Mouse (Mus musculus): ENCODE measurements at regions not wholly inside any gene's neighbourhood (a gene's known extent, or its start where the extent isn't known, plus 50 kb on each side); places are given as distances from the start of the nearest gene placed in this dataset.

DNA sequence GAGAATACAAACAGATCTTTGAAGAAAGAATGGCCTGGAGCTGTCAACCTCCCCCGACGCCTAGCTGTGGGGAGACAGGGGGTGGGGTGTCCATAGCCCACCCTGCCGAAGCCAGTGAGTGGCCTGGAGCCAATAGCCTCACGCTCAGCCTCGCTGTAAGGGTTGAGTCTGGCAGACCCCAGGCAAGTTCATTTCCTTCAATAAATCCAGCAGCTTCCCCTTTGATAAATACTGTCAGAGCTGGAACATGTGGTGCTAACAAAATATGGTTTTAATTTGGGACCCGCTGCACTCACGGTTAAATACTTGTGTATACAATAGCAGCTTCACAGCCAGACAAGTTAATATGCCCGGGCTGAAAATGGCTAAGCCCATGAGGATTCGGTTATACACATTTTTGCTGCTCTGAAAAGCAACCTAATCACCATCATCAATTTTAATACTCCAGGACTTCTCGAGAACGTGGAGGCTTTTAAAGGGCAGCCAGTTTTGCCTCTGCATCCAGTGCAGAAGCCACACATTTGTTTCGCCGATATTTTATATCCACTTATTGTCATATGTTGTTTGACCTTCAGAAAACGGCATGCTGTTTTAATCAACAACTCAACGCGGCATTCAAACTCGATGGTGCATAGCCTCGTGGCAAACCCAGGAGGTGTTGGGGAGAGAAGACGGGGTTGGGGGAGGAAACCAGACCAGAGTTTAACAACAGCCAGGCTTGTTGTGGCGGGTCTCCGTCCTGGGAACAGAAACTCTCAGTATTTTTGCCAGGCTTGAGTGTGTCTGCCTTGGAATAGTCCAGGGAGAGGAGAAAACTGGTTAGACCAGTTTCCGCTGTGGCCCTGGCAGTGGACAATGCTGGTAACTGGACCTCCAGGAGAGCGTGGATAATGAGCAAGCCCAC is 144.9 kb downstream of the Cd24a start:
- Histone ChIP-seq H3K36me3 (no peaks in the 10 kb centered on the region), H3K9me3 (replicated peaks) (no peaks in the 10 kb centered on the region), H3K4me1 (peaks cover 36% of the 10 kb centered on the region), H3K27ac (peak overlapping the region; percentile 84), H3K9ac (peak overlapping the region; percentile 24; the same call in 1 of the 2 replicates), H3K27me3 (no peaks in the 10 kb centered on the region), H3K4me3 (replicated peaks) (peak overlapping the region; percentile 32), H3K4me2 (peak overlapping the region; percentile 63)
- WGBS: 3% methylated on average over 23 of the region's 23 CpGs
- ATAC-seq (replicated peaks; ENCODE audit: low FRiP score): peak; percentile 82

GRCm38 (mm10) chr10:43723615-43723937 is 145.5 kb downstream of the Cd24a start:
- ATAC-seq (replicated peaks; ENCODE audit: low FRiP score): 0 out of 2 replicates have a peak, but pooled peaks have one; percentile 22
- Histone ChIP-seq H3K4me2 (peak overlapping the region; percentile 63), H3K4me3 (replicated peaks) (peak overlapping the region; percentile 32), H3K27me3 (no peaks in the 10 kb centered on the region), H3K9me3 (replicated peaks) (no peaks in the 10 kb centered on the region), H3K36me3 (no peaks in the 10 kb centered on the region), H3K27ac (peak overlapping the region; percentile 84), H3K9ac (peak overlapping the region; percentile 24; the same call in 1 of the 2 replicates), H3K4me1 (peaks cover 36% of the 10 kb centered on the region)
- 1% methylated on average over 12 of the region's 12 CpGs for WGBS

- Histone ChIP-seq H3K4me1 (peaks cover 19% of the 10 kb centered on the region), H3K4me2 (no peak overlapping the region), H3K27me3 (no peaks in the 10 kb centered on the region), H3K4me3 (replicated peaks) (no peak overlapping the region), H3K9me3 (replicated peaks) (no peaks in the 10 kb centered on the region), H3K27ac (no peak overlapping the region), H3K36me3 (no peaks in the 10 kb centered on the region), H3K9ac (no peak overlapping the region)
- no peak for ATAC-seq (replicated peaks; ENCODE audit: low FRiP score)
- 77% methylated on average over 6 of the region's 6 CpGs for WGBS
Measured at GRCm38 (mm10) chr10:43727746-43728145, 149.7 kb downstream of the Cd24a start.

GRCm38 (mm10) chr10:43729184-43729583 is 151.1 kb downstream of the Cd24a start:
- H3K4me3 ChIP-seq (replicated peaks): no peak overlapping the region

GRCm38 (mm10) chr10:43733618-43734415 is 155.7 kb downstream of the Cd24a start:
- no peak overlapping the region for H3K27ac ChIP-seq
- H3K27me3 ChIP-seq: no peaks in the 10 kb centered on the region
- 86% methylated on average over 13 of the region's 13 CpGs for WGBS
- H3K9ac ChIP-seq: no peak overlapping the region
- H3K4me2 ChIP-seq: no peak overlapping the region
- no peak overlapping the region for H3K4me3 ChIP-seq (replicated peaks)
- no peak for ATAC-seq (replicated peaks; ENCODE audit: low FRiP score)
- no peaks in the 10 kb centered on the region for H3K36me3 ChIP-seq
- no peaks in the 10 kb centered on the region for H3K9me3 ChIP-seq (replicated peaks)
- peaks cover 9% of the 10 kb centered on the region for H3K4me1 ChIP-seq

More at GRCm38 (mm10) chr10:43729184-43729583, 151.1 kb downstream of the Cd24a start:
- Histone ChIP-seq H3K27ac (no peak overlapping the region), H3K4me1 (0 out of 2 replicates have a peak, but pooled peaks cover 5% of the 10 kb centered on the region), H3K9ac (no peak overlapping the region), H3K36me3 (no peaks in the 10 kb centered on the region), H3K27me3 (no peaks in the 10 kb centered on the region), H3K9me3 (replicated peaks) (no peaks in the 10 kb centered on the region), H3K4me2 (no peak overlapping the region)
- ATAC-seq (replicated peaks; ENCODE audit: low FRiP score): no peak
- WGBS: 78% methylated on average over 3 of the region's 3 CpGs

DNA sequence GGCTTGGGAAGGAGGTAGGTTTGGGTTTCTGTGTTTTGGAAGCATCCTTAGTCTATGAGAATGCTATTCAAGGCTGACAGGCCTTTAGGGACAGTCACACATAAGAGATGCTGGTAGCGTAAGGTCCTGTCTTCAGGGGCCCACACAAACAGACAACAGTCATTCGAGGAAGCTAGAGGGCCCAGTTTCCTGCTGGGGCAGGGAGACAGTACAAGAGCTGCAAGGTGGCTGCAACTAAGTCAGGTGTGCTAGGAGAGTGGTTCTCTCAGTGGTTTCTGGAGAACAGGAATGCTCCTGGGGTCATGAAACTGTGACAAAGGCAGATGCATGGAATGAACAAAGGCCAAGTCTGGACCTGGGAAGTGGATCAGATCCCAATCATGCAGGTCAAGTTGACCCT is 161.1 kb downstream of the Cd24a start:
- no peak overlapping the region for H3K4me3 ChIP-seq (replicated peaks)
- no peak overlapping the region for H3K9ac ChIP-seq
- ATAC-seq (replicated peaks; ENCODE audit: low FRiP score): no peak
- no peaks in the 10 kb centered on the region for H3K9me3 ChIP-seq (replicated peaks)
- H3K27me3 ChIP-seq: no peaks in the 10 kb centered on the region
- no peaks in the 10 kb centered on the region for H3K36me3 ChIP-seq
- H3K4me1 ChIP-seq: peaks cover 35% of the 10 kb centered on the region
- no peak overlapping the region for H3K27ac ChIP-seq
- 89% methylated on average over 2 of the region's 2 CpGs for WGBS
- H3K4me2 ChIP-seq: no peak overlapping the region

DNA sequence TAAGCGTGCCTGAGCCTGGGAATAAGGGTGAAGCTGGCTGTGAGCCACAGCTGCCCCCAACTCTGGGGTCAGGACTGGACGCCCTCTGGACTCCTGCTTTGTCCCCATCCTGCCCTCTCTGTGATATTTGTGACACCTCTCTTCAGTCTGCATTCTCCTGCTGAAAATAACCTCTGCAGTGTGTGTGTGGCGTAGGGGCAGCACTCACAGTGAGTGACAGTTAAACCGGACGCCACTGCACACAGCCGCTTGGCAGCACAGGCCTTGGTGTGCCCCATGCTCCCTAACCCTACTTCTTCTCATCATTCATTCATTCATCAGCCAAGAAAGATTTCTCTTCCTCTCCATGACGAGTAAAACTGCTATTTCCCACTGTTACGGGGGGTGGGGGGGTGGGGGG is 161.6 kb downstream of the Cd24a start:
- no peak overlapping the region for H3K4me3 ChIP-seq (replicated peaks)
- no peak overlapping the region for H3K4me2 ChIP-seq
- no peak for ATAC-seq (replicated peaks; ENCODE audit: low FRiP score)
- no peaks in the 10 kb centered on the region for H3K9me3 ChIP-seq (replicated peaks)
- no peaks in the 10 kb centered on the region for H3K27me3 ChIP-seq
- no peak overlapping the region for H3K9ac ChIP-seq
- no peaks in the 10 kb centered on the region for H3K36me3 ChIP-seq
- 59% methylated on average over 8 of the region's 8 CpGs for WGBS
- peaks cover 35% of the 10 kb centered on the region for H3K4me1 ChIP-seq
- no peak overlapping the region for H3K27ac ChIP-seq

- Histone ChIP-seq H3K4me1 (peaks cover 35% of the 10 kb centered on the region), H3K27ac (no peak overlapping the region), H3K4me2 (no peak overlapping the region), H3K36me3 (no peaks in the 10 kb centered on the region), H3K27me3 (no peaks in the 10 kb centered on the region), H3K9ac (no peak overlapping the region), H3K4me3 (replicated peaks) (no peak overlapping the region), H3K9me3 (replicated peaks) (no peaks in the 10 kb centered on the region)
- WGBS: 40% methylated on average over 13 of the region's 13 CpGs
- ATAC-seq (replicated peaks; ENCODE audit: low FRiP score): no peak
Measured at GRCm38 (mm10) chr10:43740204-43740865, 161.2 kb downstream of the Qrsl1 start.

DNA sequence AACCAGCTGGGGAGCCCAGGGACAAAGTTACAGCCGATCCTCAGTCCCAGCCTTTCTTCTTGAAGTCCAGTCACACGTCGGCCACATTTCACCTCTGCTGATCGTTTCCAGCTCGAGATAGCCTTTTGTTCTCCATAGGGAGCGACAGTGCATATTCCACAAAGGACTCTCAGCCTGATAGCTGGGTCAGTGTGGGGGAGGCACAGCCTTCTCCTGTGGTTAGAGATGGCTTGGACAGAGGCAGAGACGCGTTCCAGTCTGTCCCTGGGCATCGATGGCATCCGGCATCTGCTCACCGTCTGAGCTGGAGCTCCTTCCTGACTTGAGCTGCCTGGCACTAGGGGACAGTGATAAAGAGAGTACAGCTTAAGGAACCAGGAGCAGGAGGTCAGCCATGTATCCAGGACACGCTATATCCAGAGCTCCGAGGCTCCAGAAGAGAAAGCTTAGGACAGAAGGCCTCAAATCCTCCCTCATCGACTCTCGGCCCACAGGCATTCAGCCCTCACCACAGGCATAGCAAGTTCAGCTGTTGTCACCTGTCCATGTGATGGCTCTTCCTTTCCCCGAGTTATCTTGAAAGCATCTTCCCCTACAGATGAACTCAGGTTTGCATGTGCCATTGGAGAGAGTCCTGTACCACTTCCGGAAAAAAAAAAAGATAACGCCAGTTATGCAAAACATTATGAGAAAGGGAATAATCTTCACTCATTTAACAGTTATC is 160.0 kb downstream of the Qrsl1 start:
- H3K4me1 ChIP-seq: peaks cover 35% of the 10 kb centered on the region
- no peak overlapping the region for H3K9ac ChIP-seq
- H3K36me3 ChIP-seq: no peaks in the 10 kb centered on the region
- H3K27ac ChIP-seq: no peak overlapping the region
- no peaks in the 10 kb centered on the region for H3K27me3 ChIP-seq
- H3K4me2 ChIP-seq: no peak overlapping the region
- no peak overlapping the region for H3K4me3 ChIP-seq (replicated peaks)
- no peaks in the 10 kb centered on the region for H3K9me3 ChIP-seq (replicated peaks)
- WGBS: 57% methylated on average over 18 of the region's 18 CpGs
- no peak; the same call in 1 of the 2 replicates for ATAC-seq (replicated peaks; ENCODE audit: low FRiP score)

DNA sequence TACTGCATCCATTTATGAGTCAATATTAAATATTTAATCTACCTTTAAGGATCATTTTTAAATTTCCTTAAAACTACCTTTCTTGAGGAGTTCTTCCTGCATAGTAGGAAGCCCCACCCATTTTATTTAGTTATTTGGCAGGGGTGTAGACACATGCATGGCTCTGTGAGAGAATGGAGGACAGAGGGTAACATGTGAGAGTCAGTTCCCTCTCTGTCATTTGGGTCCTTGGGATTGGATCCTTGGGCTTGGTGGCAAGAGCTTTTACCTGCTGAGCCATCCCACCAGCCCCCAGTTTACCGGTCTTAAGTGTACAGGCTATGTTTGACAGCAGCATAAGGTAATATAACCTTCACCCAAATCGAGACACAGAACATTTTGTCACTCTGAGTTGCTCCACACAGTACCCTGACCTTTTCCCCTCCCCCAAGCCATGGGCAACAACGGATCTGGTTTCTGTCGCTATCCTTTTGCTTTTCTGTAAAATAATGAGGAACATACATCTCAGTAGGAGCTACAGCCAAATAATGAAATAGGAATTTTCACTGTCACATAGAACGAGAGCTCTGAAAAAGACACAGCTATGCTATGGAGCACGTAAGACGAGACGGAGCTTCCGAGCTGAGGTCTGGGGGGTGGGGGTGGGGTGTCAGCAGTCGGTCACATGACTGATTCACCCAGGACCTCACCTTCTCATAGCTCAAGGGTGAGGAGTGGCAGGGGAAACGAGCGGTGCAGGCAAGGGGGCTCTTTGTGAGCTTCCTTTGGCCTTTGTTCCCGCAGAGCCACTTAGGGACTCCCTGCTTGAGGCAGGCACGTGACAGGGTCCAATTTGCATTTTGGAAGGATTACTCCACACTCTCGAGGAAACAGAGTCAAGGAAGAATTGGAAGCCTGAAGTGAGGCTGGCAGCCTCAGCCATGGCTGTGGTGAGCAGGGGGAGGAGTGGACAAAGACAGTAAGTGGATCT is 159.2 kb downstream of the Qrsl1 start:
- ATAC-seq (replicated peaks; ENCODE audit: low FRiP score): peak; percentile 69; the same call in 1 of the 2 replicates
- Histone ChIP-seq H3K27ac (peak overlapping the region; percentile 32; the same call in 1 of the 2 replicates), H3K4me1 (peaks cover 35% of the 10 kb centered on the region), H3K36me3 (no peaks in the 10 kb centered on the region), H3K9ac (0 out of 2 replicates have a peak overlapping the region, but pooled peaks have one; percentile 0), H3K9me3 (replicated peaks) (no peaks in the 10 kb centered on the region), H3K27me3 (no peaks in the 10 kb centered on the region), H3K4me2 (peak overlapping the region; percentile 47), H3K4me3 (replicated peaks) (peak overlapping the region; percentile 9; the same call in 1 of the 2 replicates)
- 11% methylated on average over 15 of the region's 15 CpGs for WGBS

Measured in kidney, embryonic 15.5 days (tissue).